Mouse (Mus musculus) limb, embryonic 11.5 days (tissue): ENCODE data around the gene Rxfp4. TPM values are rescaled to one million over a fixed set of nuclear protein-coding genes. Genes with fewer than 3 reads are reported as not detected.

Source experiments
- ATAC-seq: fragments of 200-750 bp; cut with Nextera tagmentation; 2 replicates; pipeline ENCODE4 v1.8.0; 2017; ENCODE audit warnings: low read depth; ENCODE audit not compliant: insufficient number of reproducible peaks, low FRiP score, low TSS enrichment
- DNase-seq: peaks from one replicate; pipeline ENCODE4 v3.0.0-alpha.2; 2015; ENCODE audit warnings: low spot score
- H3K27ac ChIP-seq: fragments of 300-500 bp; sonication (generic); replicated peaks from 2 replicates; pipeline ENCODE4 v1.5.1; 2014; ENCODE audit warnings: low read depth, mild to moderate bottlenecking, low read length
- H3K27me3 ChIP-seq: fragments of 300-500 bp; sonication (generic); 2 replicates; pipeline ENCODE4 v1.6.1; 2014; ENCODE audit warnings: mild to moderate bottlenecking, low read length, mixed read lengths; ENCODE audit not compliant: control insufficient read depth, insufficient read depth
- H3K36me3 ChIP-seq: fragments of 300-500 bp; sonication (generic); 2 replicates; pipeline ENCODE4 v1.6.1; 2014; ENCODE audit warnings: mild to moderate bottlenecking, low read length, moderate library complexity, mixed read lengths; ENCODE audit not compliant: control insufficient read depth, insufficient read depth
- H3K4me1 ChIP-seq: fragments of 300-500 bp; sonication (generic); 2 replicates; pipeline ENCODE4 v1.6.1; 2014; ENCODE audit warnings: low read length, mixed read lengths; ENCODE audit not compliant: control insufficient read depth, insufficient read depth
- H3K4me2 ChIP-seq: fragments of 300-500 bp; sonication (generic); 2 replicates; pipeline ENCODE4 v1.6.1; 2014; ENCODE audit warnings: low read depth, mild to moderate bottlenecking, moderate library complexity; ENCODE audit not compliant: severe bottlenecking
- H3K4me3 ChIP-seq: fragments of 300-500 bp; sonication (generic); 2 replicates; pipeline ENCODE4 v1.5.1; 2014; ENCODE audit warnings: low read depth, low read length
- H3K9ac ChIP-seq: fragments of 300-500 bp; sonication (generic); 2 replicates; pipeline ENCODE4 v1.6.1; 2014; ENCODE audit warnings: mild to moderate bottlenecking, low read length
- H3K9me3 ChIP-seq: fragments of 300-500 bp; sonication (generic); 2 replicates; pipeline ENCODE4 v1.6.1; 2016; ENCODE audit warnings: low read length; ENCODE audit not compliant: control insufficient read depth
- WGBS: fragments of 180-500 bp; shearing (Covaris S2); extraction: QIAGEN DNeasy Blood & Tissue Kit; methylation state at CpG from one replicate; pipeline ENCODE4 v1.1.7; 2014; 5-methylcytosine and 5-hydroxymethylcytosine counted together
- polyA plus RNA-seq: library from polyadenylated mRNA; unstranded; fragments of >200 nt; fragmentation: Nextera tagmentation; extraction: Ambion mirVana; gene quantifications from 2 replicates; pipeline ENCODE4 v1.2.1, GENCODE M21; 2014

Gene Rxfp4
- polyA plus RNA-seq, 1 experiment from 2014 or later: not detected

DNA sequence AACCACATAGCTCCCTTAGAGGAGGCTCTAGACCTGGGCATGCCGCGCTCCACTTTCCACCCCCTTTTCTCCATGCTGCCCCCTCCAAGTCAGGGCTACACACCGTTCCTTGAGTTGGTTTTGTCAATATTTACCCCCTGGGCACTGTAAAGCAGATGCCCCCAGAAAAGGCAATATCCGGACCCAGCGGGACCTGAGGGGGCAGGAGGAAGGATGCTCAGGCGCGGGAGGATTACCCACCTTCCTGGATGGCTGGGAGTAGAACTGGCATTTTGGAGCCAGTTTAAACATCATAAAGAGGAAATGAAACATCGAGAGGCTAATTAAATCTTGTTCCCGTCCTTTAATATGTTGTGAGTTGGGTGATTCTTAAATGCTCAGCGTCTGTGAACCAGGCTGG lies 3.8 kb downstream of the Rxfp4 start:
- Histone ChIP-seq H3K4me2 (no peak overlapping the region), H3K9ac (no peak overlapping the region), H3K27me3 (no peaks in the 10 kb centered on the region), H3K9me3 (no peaks in the 10 kb centered on the region), H3K4me3 (no peak overlapping the region), H3K27ac (no peak overlapping the region), H3K4me1 (no peaks in the 10 kb centered on the region), H3K36me3 (peaks cover 18% of the 10 kb centered on the region)
- DNase-seq: no peak
- 83% methylated on average over 10 of the region's 10 CpGs for WGBS
- ATAC-seq: no peak

GRCm38 (mm10) chr3:88648452-88649168 lies 4.3 kb downstream of the Rxfp4 start:
- H3K4me3 ChIP-seq: no peak overlapping the region
- no peaks in the 10 kb centered on the region for H3K4me1 ChIP-seq
- H3K9ac ChIP-seq: no peak overlapping the region
- no peak overlapping the region for H3K27ac ChIP-seq
- 83% methylated on average over 12 of the region's 12 CpGs for WGBS
- no peak for DNase-seq
- H3K36me3 ChIP-seq: peaks cover 23% of the 10 kb centered on the region
- ATAC-seq: no peak
- no peaks in the 10 kb centered on the region for H3K27me3 ChIP-seq
- no peak overlapping the region for H3K4me2 ChIP-seq
- no peaks in the 10 kb centered on the region for H3K9me3 ChIP-seq

DNA sequence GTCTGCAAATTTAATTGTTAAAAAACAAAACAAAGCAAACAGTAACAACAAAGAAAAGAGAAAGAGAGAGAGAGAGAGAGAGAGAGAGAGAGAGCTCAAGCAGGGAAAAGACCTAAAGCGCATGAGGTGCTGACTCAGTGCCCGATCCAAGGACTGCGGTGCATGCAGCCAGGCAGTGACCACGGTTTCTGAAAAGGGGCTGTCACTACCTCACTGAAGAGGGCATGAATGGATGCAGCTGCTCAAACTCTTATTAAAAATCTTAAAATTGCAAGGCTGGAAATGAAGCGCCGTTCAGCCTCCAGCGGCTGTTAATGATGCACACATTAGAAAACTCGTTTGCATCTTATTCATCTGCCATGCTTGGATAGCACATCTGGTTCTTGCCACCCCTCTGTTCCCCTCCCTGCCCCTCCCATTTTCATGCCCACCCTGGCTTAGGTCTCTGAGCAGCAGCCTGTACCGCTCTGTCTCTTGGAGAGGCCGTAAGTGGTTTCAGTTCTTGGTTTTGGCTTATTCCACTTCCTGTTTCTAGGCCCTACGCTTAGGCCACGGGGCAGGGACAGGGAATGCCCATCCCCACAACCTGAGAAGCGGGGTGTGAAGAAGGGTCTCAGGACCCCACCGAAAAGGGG lies 5.0 kb downstream of the Rxfp4 start:
- Histone ChIP-seq H3K27ac (no peak overlapping the region), H3K36me3 (peaks cover 29% of the 10 kb centered on the region), H3K27me3 (no peaks in the 10 kb centered on the region), H3K9me3 (no peaks in the 10 kb centered on the region), H3K9ac (no peak overlapping the region), H3K4me2 (no peak overlapping the region), H3K4me1 (no peaks in the 10 kb centered on the region), H3K4me3 (no peak overlapping the region)
- no peak for DNase-seq
- WGBS: 90% methylated on average over 14 of the region's 14 CpGs
- ATAC-seq: no peak

- peaks cover 31% of the 10 kb centered on the region for H3K36me3 ChIP-seq
- H3K27me3 ChIP-seq: no peaks in the 10 kb centered on the region
- DNase-seq (no peak), ATAC-seq (no peak)
- H3K4me3 ChIP-seq: no peak overlapping the region
- WGBS: 85% methylated on average over 3 of the region's 3 CpGs
- H3K4me2 ChIP-seq: no peak overlapping the region
- no peaks in the 10 kb centered on the region for H3K9me3 ChIP-seq
- H3K27ac ChIP-seq: no peak overlapping the region
- no peak overlapping the region for H3K9ac ChIP-seq
- H3K4me1 ChIP-seq: no peaks in the 10 kb centered on the region
Observed at GRCm38 (mm10) chr3:88647076-88647475, 5.9 kb downstream of the Rxfp4 start.

- ATAC-seq: no peak
- 71% methylated on average over 6 of the region's 6 CpGs for WGBS
Observed at GRCm38 (mm10) chr3:88646426-88646995, 6.4 kb downstream of the Rxfp4 start.

DNA sequence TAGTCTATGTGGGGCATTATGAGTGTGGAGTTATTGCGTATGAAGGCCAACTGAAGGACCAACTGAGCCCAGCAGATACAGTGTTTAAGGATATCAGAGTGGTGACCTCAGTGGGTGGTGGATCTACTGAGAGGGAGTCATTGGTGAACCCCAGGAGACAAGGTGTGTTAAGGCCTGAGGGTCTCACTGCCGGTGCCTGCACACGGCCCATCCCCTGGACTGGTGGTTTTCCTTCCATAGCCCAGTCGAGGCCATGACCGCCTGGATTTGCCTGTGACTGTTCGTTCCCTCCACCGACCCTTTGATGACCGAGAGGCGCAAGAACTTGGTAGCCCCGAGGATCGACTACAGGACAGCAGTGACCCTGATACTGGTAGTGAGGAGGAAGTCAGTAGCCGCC lies 7.0 kb downstream of the Rxfp4 start:
- Histone ChIP-seq H3K4me1 (no peaks in the 10 kb centered on the region), H3K9ac (no peak overlapping the region), H3K36me3 (peaks cover 35% of the 10 kb centered on the region), H3K27me3 (no peaks in the 10 kb centered on the region), H3K27ac (no peak overlapping the region), H3K4me2 (no peak overlapping the region), H3K4me3 (no peak overlapping the region), H3K9me3 (no peaks in the 10 kb centered on the region)
- no peak for ATAC-seq
- no peak for DNase-seq
- 94% methylated on average over 12 of the region's 12 CpGs for WGBS

More at GRCm38 (mm10) chr3:88646426-88646995, 6.4 kb downstream of the Rxfp4 start:
- Histone ChIP-seq H3K27me3 (no peaks in the 10 kb centered on the region), H3K36me3 (peaks cover 34% of the 10 kb centered on the region), H3K9me3 (no peaks in the 10 kb centered on the region), H3K4me2 (no peak overlapping the region), H3K4me1 (no peaks in the 10 kb centered on the region), H3K9ac (no peak overlapping the region), H3K27ac (no peak overlapping the region), H3K4me3 (no peak overlapping the region)
- DNase-seq: no peak

DNA sequence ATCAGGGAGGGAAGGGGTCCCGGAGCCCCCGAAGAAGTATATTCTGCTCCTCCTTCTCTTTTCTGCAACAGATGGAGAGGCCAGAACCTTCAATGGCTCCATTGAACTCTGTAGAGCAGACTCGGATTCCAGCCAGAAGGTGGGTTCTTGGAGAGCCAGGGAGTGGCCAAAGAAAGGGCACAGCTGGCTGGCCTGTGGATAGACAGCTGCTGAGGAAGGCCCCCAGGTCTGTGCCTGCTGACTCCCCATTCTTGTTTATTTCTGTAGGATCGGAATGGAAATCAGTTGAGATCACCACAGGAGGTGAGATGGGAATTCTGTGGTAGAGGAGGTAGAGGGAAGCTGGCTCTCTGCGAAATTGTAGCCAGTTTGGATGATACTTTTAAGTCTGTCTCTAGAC lies 9.9 kb downstream of the Rxfp4 start:
- ATAC-seq (no peak), DNase-seq (no peak)
- no peaks in the 10 kb centered on the region for H3K9me3 ChIP-seq
- H3K4me1 ChIP-seq: no peaks in the 10 kb centered on the region
- H3K27me3 ChIP-seq: no peaks in the 10 kb centered on the region
- 87% methylated on average over 5 of the region's 5 CpGs for WGBS
- no peak overlapping the region for H3K4me2 ChIP-seq
- no peak overlapping the region for H3K4me3 ChIP-seq
- peaks cover 45% of the 10 kb centered on the region for H3K36me3 ChIP-seq
- H3K9ac ChIP-seq: no peak overlapping the region
- 0 out of 2 replicates have a peak overlapping the region, but pooled peaks have one; percentile 8 for H3K27ac ChIP-seq

DNA sequence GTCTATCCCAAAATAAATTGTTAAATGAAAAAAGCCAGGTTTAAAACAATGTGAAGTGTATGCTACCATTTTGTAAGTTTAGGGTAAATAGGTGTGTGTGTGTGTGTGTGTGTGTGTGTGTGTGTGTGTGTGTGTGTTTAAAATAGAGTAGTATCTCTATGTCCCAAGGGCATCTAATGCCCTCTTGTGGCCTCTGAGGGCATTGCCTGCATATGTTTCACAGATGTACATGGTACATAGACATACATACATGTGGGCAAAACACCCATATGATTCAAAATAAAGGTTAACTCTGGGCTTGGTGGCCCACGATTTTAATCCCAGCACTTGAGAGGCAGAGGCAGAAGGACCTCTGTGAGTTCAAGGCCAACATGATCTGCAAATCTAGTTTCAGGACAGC lies 12.3 kb downstream of the Rxfp4 start:
- 94% methylated on average over 1 of the region's 1 CpGs for WGBS
- no peak overlapping the region for H3K4me2 ChIP-seq
- ATAC-seq: no peak
- DNase-seq: peak; percentile 73
- H3K27me3 ChIP-seq: no peaks in the 10 kb centered on the region
- H3K9me3 ChIP-seq: no peaks in the 10 kb centered on the region
- no peaks in the 10 kb centered on the region for H3K4me1 ChIP-seq
- H3K27ac ChIP-seq: no peak overlapping the region
- no peak overlapping the region for H3K9ac ChIP-seq
- H3K4me3 ChIP-seq: no peak overlapping the region
- H3K36me3 ChIP-seq: peaks cover 47% of the 10 kb centered on the region
